Mouse (Mus musculus): ENCODE measurements around the gene Sapcd1.

DNA sequence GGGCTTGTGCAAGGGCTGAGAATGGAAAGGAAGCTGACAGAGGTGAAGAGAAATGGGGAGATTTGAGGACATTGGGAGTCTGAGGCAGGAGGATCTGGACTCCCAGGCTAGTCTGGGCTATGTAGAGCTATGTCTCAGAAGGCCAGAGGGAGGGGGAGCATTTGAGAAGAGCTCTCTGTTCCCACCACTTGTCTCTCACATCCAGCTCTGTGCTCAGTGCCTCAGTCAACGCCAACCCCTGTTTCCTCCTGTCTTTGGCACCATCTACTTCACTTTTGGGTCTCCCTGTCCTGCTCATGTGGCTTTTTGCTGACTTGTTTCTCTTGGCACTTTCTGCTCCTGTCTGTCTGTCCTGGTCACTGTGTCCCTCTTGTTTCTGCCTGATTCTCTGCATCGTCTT, 49.5 kb upstream of the Sapcd1 start:
- TF ChIP-seq CTCF (IDR thresholded peaks at IDR 0.05; ENCODE audit: extremely low read depth, insufficient read depth, insufficient read length, insufficient replicate concordance): no peak
- no peak for TF ChIP-seq POLR2A (IDR thresholded peaks at IDR 0.05; ENCODE audit: low read depth, low read length)
